Mouse (Mus musculus) liver, postnatal 0 days (tissue): ENCODE data around the gene Flnb. TPM values are rescaled to one million over a fixed set of nuclear protein-coding genes. Genes with fewer than 3 reads are reported as not detected.
A peak's percentile ranks its signal among the peaks of the same experiment; 100 is the strongest.

Source experiments
- ATAC-seq: fragments of 200-750 bp; cut with Nextera tagmentation; 2 replicates; pipeline ENCODE4 v1.8.0; 2017; ENCODE audit warnings: mild to moderate bottlenecking, moderate library complexity
- DNase-seq: peaks from one replicate; pipeline ENCODE4 v3.0.0-alpha.2; 2016
- H3K27ac ChIP-seq: fragments of 300-500 bp; sonication (generic); 2 replicates; pipeline ENCODE4 v1.5.1; 2014; ENCODE audit warnings: antibody characterized with exemption, moderate library complexity, mild to moderate bottlenecking, low read depth
- H3K27me3 ChIP-seq: fragments of 300-500 bp; sonication (generic); 2 replicates; pipeline ENCODE4 v1.6.1; 2014; ENCODE audit warnings: low read length, control low read depth, mixed read lengths; ENCODE audit not compliant: insufficient read depth
- H3K36me3 ChIP-seq: fragments of 300-500 bp; sonication (generic); replicated peaks from 2 replicates; pipeline ENCODE4 v1.6.1; 2014; ENCODE audit warnings: mild to moderate bottlenecking, control low read depth, low read length, moderate library complexity, mixed read lengths; ENCODE audit not compliant: insufficient read depth
- H3K4me1 ChIP-seq: fragments of 300-500 bp; sonication (generic); 2 replicates; pipeline ENCODE4 v1.6.1; 2014; ENCODE audit warnings: antibody characterized with exemption, mild to moderate bottlenecking, control low read depth; ENCODE audit not compliant: insufficient read depth
- H3K4me2 ChIP-seq: fragments of 300-500 bp; sonication (generic); 2 replicates; pipeline ENCODE4 v1.6.1; 2014; ENCODE audit warnings: low read depth, mild to moderate bottlenecking, low read length, moderate library complexity, mixed read lengths
- H3K4me3 ChIP-seq: fragments of 300-500 bp; sonication (generic); 2 replicates; pipeline ENCODE4 v1.5.1; 2014; ENCODE audit warnings: low read depth, low read length
- H3K9ac ChIP-seq: fragments of 300-500 bp; sonication (generic); replicated peaks from 2 replicates; pipeline ENCODE4 v1.6.1; 2014; ENCODE audit warnings: mild to moderate bottlenecking, moderate library complexity
- H3K9me3 ChIP-seq: fragments of 300-500 bp; sonication (generic); 2 replicates; pipeline ENCODE4 v1.6.1; 2016; ENCODE audit warnings: mild to moderate bottlenecking, control low read depth, low read length, mixed read lengths
- CTCF ChIP-seq: sonication (generic); IDR thresholded peaks from 2 replicates; pipeline ENCODE4 v1.5.1; 2016; ENCODE audit warnings: antibody characterized with exemption, low read depth
- EP300 ChIP-seq: IDR thresholded peaks from 2 replicates; pipeline ENCODE4 v1.6.1; 2016; ENCODE audit warnings: antibody characterized with exemption, low read depth, mild to moderate bottlenecking
- WGBS: fragments of 180-500 bp; shearing (Covaris S2); extraction: QIAGEN DNeasy Blood & Tissue Kit; methylation state at CpG from one replicate; pipeline ENCODE4 v1.1.7; 2014; ENCODE audit not compliant: insufficient replicate concordance; 5-methylcytosine and 5-hydroxymethylcytosine counted together
- polyA plus RNA-seq: library from polyadenylated mRNA; unstranded; fragments of >200 nt; fragmentation: Nextera tagmentation; extraction: Ambion mirVana; gene quantifications from 2 replicates; pipeline ENCODE4 v1.2.1, GENCODE M21; 2015

The Flnb gene
- polyA plus RNA-seq, 1 experiment from 2014 or later = 2.9 TPM

DNA sequence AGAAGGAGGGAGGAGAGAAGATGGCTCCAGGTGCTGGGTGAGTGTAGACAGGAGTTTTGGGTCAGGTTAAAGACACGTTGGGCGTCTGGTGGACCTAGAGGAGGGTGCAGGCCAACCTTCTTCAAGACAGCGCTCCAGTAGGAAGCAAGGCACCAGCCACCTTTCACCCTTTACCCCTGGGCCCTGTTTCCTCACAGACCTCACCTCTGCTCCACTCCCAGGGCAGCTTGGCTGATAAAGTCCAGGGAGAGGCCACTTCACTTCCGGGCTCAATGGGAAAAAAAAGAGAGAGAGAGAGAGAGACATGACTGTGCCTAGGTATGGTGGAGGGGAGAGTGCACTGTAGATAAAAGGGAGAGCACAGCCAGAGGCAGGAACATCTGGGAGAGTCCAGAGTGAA, 10.0 kb upstream of the Flnb start:
- TF ChIP-seq CTCF = no peak
- TF ChIP-seq EP300 = no peak
- Histone ChIP-seq H3K9me3 (no peaks in the 10 kb centered on the region), H3K27me3 (no peaks in the 10 kb centered on the region), H3K9ac (no peak overlapping the region), H3K27ac (no peak overlapping the region), H3K4me2 (no peak overlapping the region), H3K36me3 (no peaks in the 10 kb centered on the region), H3K4me3 (no peak overlapping the region), H3K4me1 (no peaks in the 10 kb centered on the region)
- WGBS = 67% methylated on average over 4 of the region's 4 CpGs
- DNase-seq = no peak
- ATAC-seq = no peak

DNA sequence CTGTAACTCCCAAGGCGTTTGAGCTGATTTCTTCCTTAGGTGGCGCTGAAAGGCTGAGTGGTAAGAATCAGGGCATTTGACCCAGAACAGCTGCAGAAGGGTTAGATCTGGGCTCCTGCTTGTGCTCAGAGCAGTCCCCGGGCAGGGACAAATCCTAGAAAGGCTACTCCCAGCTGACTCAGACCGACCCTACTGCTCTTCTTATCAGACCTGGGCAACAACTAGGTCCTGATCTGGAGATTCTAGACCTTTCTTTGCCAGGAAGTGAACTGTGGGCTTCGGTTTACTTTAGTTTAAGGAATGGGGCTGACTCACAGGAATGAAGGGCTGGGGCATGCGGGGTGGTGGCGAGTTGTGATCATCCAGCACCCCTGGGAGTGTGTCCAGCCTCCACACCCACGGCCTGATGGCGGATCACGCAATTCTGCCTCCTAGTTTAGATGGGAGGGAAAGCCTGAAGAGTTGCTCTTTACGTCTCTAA, 9.2 kb upstream of the Flnb start:
- DNase-seq (no peak), ATAC-seq (no peak)
- no peak overlapping the region for H3K4me3 ChIP-seq
- no peaks in the 10 kb centered on the region for H3K9me3 ChIP-seq
- no peaks in the 10 kb centered on the region for H3K27me3 ChIP-seq
- H3K27ac ChIP-seq = no peak overlapping the region
- TF ChIP-seq CTCF = no peak
- TF ChIP-seq EP300 = no peak
- no peak overlapping the region for H3K9ac ChIP-seq
- H3K36me3 ChIP-seq = no peaks in the 10 kb centered on the region
- no peak overlapping the region for H3K4me2 ChIP-seq
- H3K4me1 ChIP-seq = no peaks in the 10 kb centered on the region
- WGBS = 66% methylated on average over 11 of the region's 11 CpGs

GRCm38 (mm10) chr14:7809043-7809955, 8.5 kb upstream of the Flnb start:
- no peak overlapping the region for H3K4me3 ChIP-seq
- ATAC-seq (no peak), DNase-seq (no peak)
- no peak overlapping the region for H3K4me2 ChIP-seq
- no peaks in the 10 kb centered on the region for H3K4me1 ChIP-seq
- no peaks in the 10 kb centered on the region for H3K27me3 ChIP-seq
- no peak overlapping the region for H3K27ac ChIP-seq
- H3K36me3 ChIP-seq = no peaks in the 10 kb centered on the region
- 74% methylated on average over 12 of the region's 12 CpGs for WGBS
- TF ChIP-seq CTCF = no peak
- TF ChIP-seq EP300 = no peak
- no peak overlapping the region for H3K9ac ChIP-seq
- H3K9me3 ChIP-seq = no peaks in the 10 kb centered on the region

GRCm38 (mm10) chr14:7818463-7819121, 835 bp downstream of the Flnb start:
- no peak for TF ChIP-seq CTCF
- TF ChIP-seq EP300 = no peak
- H3K9ac ChIP-seq = peak overlapping the region; percentile 67
- peak overlapping the region; percentile 88 for H3K4me2 ChIP-seq
- ATAC-seq (peak; percentile 25), DNase-seq (peak; percentile 31)
- peak overlapping the region; percentile 65 for H3K4me3 ChIP-seq
- no peaks in the 10 kb centered on the region for H3K9me3 ChIP-seq
- no peaks in the 10 kb centered on the region for H3K27me3 ChIP-seq
- H3K36me3 ChIP-seq = no peaks in the 10 kb centered on the region
- H3K4me1 ChIP-seq = peaks cover 14% of the 10 kb centered on the region; the same call in 1 of the 2 replicates
- H3K27ac ChIP-seq = 0 out of 2 replicates have a peak overlapping the region, but pooled peaks have one; percentile 32
- 1% methylated on average over 36 of the region's 36 CpGs for WGBS

GRCm38 (mm10) chr14:7819446-7819845, 1.7 kb downstream of the Flnb start:
- H3K27me3 ChIP-seq = no peaks in the 10 kb centered on the region
- peak overlapping the region; percentile 65 for H3K4me3 ChIP-seq
- no peak for DNase-seq
- H3K9me3 ChIP-seq = no peaks in the 10 kb centered on the region
- H3K4me1 ChIP-seq = peaks cover 20% of the 10 kb centered on the region
- H3K9ac ChIP-seq = peak overlapping the region; percentile 50; the same call in 1 of the 2 replicates
- peak overlapping the region; percentile 88 for H3K4me2 ChIP-seq
- WGBS = 41% methylated on average over 5 of the region's 5 CpGs
- TF ChIP-seq EP300 (no peak), CTCF (no peak)
- ATAC-seq = no peak
- H3K27ac ChIP-seq = no peak overlapping the region
- no peaks in the 10 kb centered on the region for H3K36me3 ChIP-seq

DNA sequence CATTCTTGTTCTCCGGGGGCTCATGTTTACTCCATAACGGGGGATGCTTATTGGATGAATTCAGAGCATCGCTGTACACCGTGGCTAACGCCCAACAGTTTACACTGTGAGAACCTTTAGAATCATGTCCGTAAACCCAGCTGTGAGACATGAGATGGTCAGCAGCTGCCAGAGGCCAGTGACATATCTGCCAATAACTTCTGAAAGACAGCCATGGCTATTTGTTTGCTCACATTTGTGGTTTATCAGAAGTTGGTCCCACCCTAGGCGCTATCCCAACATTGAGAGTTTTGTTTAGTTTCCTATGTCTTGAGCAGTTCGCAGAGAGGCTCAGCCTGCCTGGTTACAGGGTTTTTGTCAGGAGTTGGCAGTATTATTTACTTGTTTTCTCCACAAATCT, 3.6 kb downstream of the Flnb start:
- no peak overlapping the region for H3K4me2 ChIP-seq
- H3K27ac ChIP-seq = peak overlapping the region; percentile 49
- no peaks in the 10 kb centered on the region for H3K27me3 ChIP-seq
- TF ChIP-seq EP300 (no peak), CTCF (no peak)
- H3K36me3 ChIP-seq = no peaks in the 10 kb centered on the region
- H3K9ac ChIP-seq = no peak overlapping the region
- H3K9me3 ChIP-seq = no peaks in the 10 kb centered on the region
- DNase-seq (no peak), ATAC-seq (no peak)
- no peak overlapping the region for H3K4me3 ChIP-seq
- 63% methylated on average over 8 of the region's 8 CpGs for WGBS
- H3K4me1 ChIP-seq = peaks cover 33% of the 10 kb centered on the region
